Mouse (Mus musculus) cerebellum, postnatal 4 days (tissue): ENCODE measurements at regions not wholly inside any gene's neighbourhood (a gene's known extent, or its start where the extent isn't known, plus 50 kb on each side); places are given as distances from the start of the nearest gene placed in this dataset.
"Not testable (repeated sequence)": the region's sequence is repeated elsewhere in the genome, so short reads cannot be mapped to it uniquely, and the experiment has no call there.

ENCODE experiments used
- DNase-seq, 2 experiments: peaks; one replicate each; pipeline ENCODE4 v3.0.0; 2022; ENCODE audit warnings: low spot score in 2 of 2, mixed read lengths in 1 of 2

- not testable (repeated sequence) for DNase-seq
Measured at GRCm38 (mm10) chr15:90882349-90882748, 167.4 kb downstream of the Kif21a start.

GRCm38 (mm10) chr15:90869452-90869851 lies 180.3 kb downstream of the Kif21a start:
- DNase-seq: no peak

DNA sequence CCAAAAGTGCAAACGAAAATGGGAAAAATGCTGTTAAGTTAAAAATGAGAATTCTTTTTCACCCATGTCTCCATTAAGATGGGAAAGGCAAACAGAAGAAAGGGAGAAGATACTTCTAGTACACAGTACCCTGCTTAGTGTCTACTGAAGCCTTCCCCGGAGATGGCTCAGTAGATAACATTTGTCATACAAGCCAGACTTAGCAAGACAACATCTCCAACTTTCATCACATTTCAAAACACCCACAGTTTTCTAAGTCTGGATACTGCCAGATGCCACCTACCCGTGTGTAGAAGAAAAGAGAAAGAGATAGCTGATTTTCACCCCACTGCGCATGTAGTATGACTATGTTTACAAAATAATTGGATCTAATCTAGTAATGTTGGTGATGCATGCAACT lies 174.5 kb upstream of the Cpne8 start:
- DNase-seq: not testable (repeated sequence)

GRCm38 (mm10) chr15:90851991-90852390 lies 172.8 kb upstream of the Cpne8 start:
- no peak for DNase-seq

DNA sequence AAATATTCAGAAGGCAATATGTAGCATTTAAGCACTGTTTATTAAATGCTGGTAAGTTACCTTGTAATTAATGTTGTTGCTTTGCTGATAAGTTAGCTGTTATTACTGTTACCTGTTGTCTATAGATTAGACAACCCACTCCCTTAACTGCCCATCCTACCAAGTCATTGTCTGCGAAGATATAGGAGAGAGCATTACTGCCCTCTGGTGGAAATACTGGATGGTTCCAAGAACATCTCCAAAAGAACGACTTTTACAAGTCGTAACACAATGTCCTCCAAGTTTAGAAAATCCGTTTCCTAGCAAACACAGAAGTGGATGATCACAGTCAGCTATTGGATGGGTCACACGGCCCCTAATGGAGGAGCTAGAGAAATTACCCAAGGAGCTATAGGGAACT lies 162.2 kb upstream of the Cpne8 start:
- DNase-seq: no peak

GRCm38 (mm10) chr15:90835586-90835985 lies 156.4 kb upstream of the Cpne8 start:
- DNase-seq: no peak

DNA sequence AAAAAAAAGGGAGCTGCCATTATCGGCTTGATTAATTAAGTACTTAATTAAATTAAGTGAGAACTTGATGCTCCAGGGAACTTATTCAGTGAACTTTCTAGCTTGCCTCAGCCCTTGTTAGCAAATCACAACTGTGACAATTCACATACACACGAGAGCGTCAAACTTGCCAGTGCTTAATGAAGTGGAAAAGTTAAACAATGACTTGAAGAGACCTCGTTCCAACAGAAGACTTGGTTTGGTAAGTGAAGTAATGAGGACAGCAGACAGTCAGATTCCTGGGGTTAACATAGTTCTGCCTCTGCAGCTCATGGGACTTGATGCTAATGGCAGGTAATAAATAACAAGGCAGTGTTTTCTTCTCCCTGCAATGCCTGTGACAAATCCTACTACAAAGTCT lies 148.6 kb upstream of the Cpne8 start:
- no peak for DNase-seq

DNA sequence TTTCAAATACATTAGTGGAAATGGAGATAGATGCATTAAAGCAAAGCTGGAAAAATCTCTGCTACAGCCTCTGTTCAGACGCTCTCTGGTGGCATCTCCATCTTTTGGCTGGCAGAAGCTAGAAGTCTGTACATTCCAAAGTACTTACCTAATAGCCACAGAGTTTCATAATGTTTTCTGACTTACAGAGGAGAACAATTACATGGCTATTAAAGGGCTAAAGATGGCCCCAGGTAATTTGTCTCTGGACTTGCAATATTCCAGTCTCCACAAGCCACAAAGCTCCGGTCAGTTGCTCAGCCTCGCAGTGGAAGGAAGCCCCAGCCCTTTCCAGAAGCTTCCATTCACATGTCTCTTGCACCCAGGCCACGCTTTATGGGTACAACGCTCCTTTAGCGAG lies 143.1 kb upstream of the Cpne8 start:
- DNase-seq: no peak

DNA sequence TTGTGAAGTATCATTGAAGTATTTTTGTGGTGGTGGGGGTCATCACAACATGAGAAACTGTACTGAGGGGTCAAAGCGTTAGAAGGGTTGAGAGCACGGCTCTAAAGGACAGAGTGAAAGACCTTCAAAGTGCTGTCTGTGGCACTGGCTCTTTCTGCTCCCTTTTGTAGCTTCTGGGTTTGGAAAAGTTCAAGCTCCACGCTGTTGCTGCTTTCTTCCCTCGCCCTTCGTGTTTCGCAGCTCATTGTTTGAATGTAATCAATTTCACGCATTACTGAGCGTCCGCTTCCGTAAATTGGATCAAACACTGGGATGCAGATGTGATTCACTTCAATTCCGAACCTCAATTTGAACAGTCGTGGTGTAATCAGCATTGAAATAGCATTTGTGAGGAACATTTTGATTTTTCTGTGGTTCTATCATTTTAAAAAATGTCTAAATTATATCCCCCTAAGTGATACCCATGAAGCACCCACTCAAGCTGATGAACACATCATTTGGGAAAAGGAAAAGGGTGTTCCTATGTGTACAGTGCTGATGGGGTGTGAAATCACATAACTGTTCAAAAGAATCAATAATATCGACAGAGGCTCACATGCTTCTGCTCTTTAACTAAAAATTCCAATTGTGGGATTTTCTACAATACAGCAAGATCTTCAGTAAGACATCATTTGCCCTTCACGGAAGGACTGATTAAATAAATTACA lies 140.9 kb upstream of the Cpne8 start:
- DNase-seq: no peak

DNA sequence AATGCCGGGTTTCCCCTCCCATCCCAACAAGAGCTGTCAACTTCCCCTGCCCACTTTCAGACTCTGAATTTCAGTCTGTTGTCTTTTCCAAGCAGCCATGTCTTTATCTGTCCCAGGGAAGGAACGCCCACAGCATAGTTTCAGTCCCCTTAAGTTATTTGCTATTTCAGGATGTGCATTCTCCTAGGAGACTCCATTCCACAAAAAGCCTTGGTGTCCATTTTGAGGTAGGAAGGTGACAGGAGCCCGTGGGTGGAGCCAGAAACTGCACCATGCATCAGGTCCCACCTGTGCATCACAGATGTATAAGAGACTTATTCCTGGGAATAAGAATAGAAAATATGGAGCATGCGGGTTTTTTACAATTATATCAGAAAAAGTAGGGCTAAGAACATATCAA lies 138.9 kb upstream of the Cpne8 start:
- no peak for DNase-seq

DNA sequence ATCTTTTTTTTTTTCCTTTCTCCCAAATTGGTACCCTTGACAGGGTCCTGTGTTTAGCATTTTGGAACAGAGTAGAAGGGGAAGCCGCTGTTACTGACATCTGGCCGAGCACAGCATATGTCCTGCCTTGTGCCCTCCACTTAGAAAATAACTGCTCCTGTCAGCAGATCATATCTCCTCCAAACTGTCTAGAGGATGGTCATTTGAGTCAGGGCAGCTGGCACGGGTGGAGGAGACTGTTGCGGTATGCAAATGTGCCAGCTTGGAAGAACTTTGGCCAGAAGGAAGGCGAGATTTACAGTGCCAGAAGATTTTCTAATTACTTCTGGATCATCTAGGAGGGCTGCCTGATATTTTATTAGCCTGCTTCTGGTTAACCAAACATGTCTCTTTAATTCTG lies 134.7 kb upstream of the Cpne8 start:
- peak in 1 of 2 experiments; percentile 10 for DNase-seq

- DNase-seq: no peak
Measured at GRCm38 (mm10) chr15:90810341-90810740, 131.1 kb upstream of the Cpne8 start.

DNA sequence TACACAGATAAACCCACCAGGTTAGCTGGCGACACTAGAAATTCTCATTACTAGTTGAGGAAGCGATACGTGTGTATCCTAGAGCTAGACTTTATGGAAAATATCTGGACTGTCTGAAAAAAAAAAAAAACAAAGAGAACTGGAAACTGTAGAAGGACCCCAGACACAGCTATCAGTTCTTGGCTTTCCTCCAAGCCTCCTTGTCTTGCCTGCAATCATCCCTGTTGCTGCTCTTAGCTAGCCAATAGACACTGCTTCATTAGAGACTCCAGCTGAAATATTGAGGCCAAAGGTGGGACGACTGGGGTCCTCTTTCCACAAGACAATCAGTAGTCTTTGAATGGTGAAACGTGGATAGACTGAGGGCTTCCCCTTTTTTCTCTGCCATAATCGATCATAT lies 129.0 kb upstream of the Cpne8 start:
- no peak for DNase-seq

DNA sequence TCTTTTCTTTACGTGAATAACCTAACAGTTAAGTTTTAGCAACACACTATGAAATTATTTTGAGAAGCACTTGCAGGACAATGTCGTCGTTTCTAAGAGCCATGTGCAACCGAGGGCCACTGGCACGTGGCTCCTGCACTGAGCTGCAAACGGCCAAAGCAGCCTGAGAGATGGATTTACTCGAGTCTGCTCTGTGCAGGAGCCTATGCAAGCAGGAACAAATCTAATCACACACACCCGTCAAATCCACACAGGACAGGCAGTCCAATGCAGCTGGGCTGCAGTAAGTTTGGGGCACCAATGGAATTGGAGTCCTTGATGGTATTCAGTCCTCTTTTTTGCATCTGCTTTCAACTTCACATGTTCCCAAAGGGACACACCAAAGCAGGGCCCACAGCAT lies 118.8 kb upstream of the Cpne8 start:
- no peak for DNase-seq

- DNase-seq: no peak
Measured at GRCm38 (mm10) chr15:90789941-90790340, 110.7 kb upstream of the Cpne8 start.

GRCm38 (mm10) chr15:90784741-90785140 lies 105.5 kb upstream of the Cpne8 start:
- DNase-seq: no peak

- no peak for DNase-seq
Measured at GRCm38 (mm10) chr15:90767521-90767920, 88.3 kb upstream of the Cpne8 start.

DNA sequence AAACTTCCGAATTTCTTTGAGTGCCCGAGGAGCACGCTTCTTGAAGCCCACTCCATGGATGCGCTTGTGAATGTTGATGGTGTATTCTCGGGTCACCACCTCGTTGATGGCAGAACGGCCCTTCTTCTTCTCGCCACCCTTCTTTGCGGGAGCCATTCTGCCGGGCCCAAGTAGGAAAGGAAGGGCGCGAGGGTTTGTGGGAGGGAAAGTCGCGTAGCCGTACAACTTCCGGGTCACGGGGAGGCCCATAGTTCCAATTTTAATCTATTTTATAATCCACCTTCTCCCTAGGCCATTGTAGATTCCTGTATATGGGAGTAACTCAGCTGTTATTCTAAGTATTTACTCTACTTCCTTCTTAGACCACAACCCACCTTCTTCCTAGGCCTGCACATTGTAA lies 85.3 kb upstream of the Cpne8 start:
- not testable (repeated sequence) for DNase-seq

DNA sequence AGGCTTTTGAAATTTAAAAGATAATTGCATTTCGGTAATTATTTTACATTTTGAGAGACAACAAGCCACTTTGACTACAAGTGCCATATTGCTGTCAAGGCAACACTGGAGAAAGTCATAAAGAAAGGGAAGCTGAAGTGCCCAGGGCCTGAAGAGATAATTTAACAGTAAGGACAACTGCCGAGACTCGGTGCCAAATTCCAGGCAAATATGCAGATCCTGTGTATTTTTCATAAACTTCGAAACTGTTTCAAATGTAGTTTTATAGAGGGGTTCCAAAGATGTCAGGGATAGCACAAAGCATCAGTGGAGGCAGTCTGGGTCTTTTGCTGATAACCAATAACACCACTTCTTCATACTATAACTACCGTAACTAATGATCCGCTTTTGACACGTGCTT lies 54.7 kb upstream of the Cpne8 start:
- DNase-seq: no peak
